Mouse (Mus musculus): ENCODE measurements around the gene Olfr1326-ps1.

Gene Olfr1326-ps1

GRCm38 (mm10) chrX:74574788-74575187, at the start of gene Olfr1326-ps1:
Gene Olfr1326-ps1, minus strand, starts transcription at chrX:74574888.
- DNase-seq (ENCODE audit: low spot score in 2 of 2), result no peak

- DNase-seq (ENCODE audit: low spot score in 2 of 2), result no peak
Measured at GRCm38 (mm10) chrX:74592379-74592778, 17.7 kb upstream of the Olfr1326-ps1 start, which contains the start of gene Olfr1325. Gene Olfr1325, plus strand, starts transcription at chrX:74592679.

All from left cerebral cortex, adult 9 months (tissue).